Mouse (Mus musculus): ENCODE data around the gene Trabd. TPM values are rescaled to one million over a fixed set of nuclear protein-coding genes. Genes with fewer than 3 reads are reported as not detected.

Trabd gene
- 48.7 and 53.6 TPM in 2 replicates for polyA plus RNA-seq (2015; fragmentation: Nextera tagmentation; extraction: Ambion mirVana)

DNA sequence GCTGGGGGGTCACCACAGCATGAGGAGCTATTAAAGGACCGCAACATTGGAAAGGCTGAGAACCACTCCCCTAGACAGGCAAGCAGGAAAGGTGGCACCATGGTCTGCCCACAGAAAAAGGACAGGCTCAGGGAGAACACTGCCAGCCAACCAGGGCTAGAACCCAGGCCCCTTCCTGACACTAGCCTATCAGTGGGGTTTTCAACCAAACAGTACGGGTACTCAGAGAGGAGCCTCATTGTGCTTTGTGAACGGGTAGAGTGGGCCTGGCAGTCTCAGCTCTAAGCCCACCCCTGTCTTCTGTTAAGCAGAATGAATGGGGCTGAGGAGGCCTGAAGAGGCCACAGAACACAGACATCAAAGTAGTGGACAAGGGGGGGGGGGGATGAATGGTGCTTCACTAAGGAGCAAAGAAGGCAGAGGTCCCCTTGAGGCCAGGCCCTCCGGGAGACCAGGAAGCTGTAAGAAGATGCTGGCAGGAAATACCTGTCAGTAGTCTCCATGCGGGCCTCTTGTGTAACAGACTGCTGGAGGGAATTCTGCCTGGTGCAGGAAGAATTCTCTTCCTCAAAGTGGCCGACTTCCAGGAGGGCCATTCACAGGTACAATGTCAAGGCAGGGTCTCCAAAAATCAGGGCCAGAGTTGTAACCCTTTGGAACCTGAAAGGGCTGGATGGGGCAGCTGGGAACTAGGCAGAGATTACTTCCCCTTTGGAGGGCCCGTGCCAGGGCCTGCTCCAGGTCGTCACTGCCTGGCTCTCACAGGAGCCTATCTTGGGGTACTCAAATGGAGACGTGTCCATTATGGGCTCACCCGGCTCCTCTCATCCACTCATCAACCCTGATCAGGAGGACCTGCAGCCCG lies at the start of gene Trabd:
Gene Trabd, plus strand, starts transcription at position 512 of the 865 bp plus-strand sequence.
- peak within 1 kb of the TSS; percentile 77 for H3K4me2 ChIP-seq
- 0 out of 2 replicates have a peak, but pooled peaks cover 2% of the 10 kb centered on the region for H3K36me3 ChIP-seq
- H3K27me3 ChIP-seq = peaks cover under 1% of the 10 kb centered on the region; the same call in 1 of the 2 replicates
- peak within 1 kb of the TSS; percentile 89 for H3K9ac ChIP-seq
- 16% methylated on average over 11 of the region's 11 CpGs for WGBS
- peak within 1 kb of the TSS; percentile 82 for H3K27ac ChIP-seq
- peak within 1 kb of the TSS; percentile 86 for H3K4me3 ChIP-seq
- no peak for ATAC-seq (ENCODE audit: borderline replicate concordance, extremely low read depth, low FRiP score, low TSS enrichment)
- H3K9me3 ChIP-seq = no peaks in the 10 kb centered on the region
- peaks cover 39% of the 10 kb centered on the region for H3K4me1 ChIP-seq

- Histone ChIP-seq H3K9ac (no peak overlapping the region), H3K4me3 (no peak overlapping the region), H3K36me3 (no peaks in the 10 kb centered on the region), H3K4me2 (no peak overlapping the region), H3K27ac (no peak overlapping the region), H3K9me3 (peaks cover 3% of the 10 kb centered on the region; the same call in 1 of the 2 replicates), H3K4me1 (no peaks in the 10 kb centered on the region), H3K27me3 (no peaks in the 10 kb centered on the region)
- ATAC-seq (ENCODE audit: borderline replicate concordance, extremely low read depth, low FRiP score, low TSS enrichment) = no peak
- 73% methylated on average over 5 of the region's 5 CpGs for WGBS
These were observed 30.5 kb upstream of the Trabd start for GRCm38 (mm10) chr15:89044381-89044780.

DNA sequence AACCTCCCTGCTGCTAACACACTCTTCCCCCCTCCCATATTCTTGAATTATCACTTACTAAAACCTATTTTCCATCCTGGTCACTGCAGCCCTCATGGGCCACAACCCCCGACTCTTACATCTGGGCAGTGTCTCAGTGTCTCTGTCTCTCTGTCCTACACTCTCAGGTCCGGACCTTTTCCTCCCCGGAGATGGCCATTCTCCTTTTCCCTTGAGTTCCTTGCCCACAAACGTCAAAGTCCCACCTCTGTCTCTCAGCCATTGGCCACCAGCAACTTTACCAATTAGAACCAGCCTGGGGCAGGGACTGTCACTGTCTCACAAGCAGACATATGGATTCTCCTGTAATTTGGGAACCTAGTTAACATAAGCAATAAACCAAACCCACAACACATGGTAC lies 28.6 kb upstream of the Trabd start:
- Histone ChIP-seq H3K4me1 (no peaks in the 10 kb centered on the region), H3K27me3 (no peaks in the 10 kb centered on the region), H3K4me3 (no peak overlapping the region), H3K4me2 (no peak overlapping the region), H3K36me3 (no peaks in the 10 kb centered on the region), H3K9ac (no peak overlapping the region), H3K9me3 (peaks cover 3% of the 10 kb centered on the region; the same call in 1 of the 2 replicates), H3K27ac (no peak overlapping the region)
- 70% methylated on average over 4 of the region's 4 CpGs for WGBS
- no peak for ATAC-seq (ENCODE audit: borderline replicate concordance, extremely low read depth, low FRiP score, low TSS enrichment)

DNA sequence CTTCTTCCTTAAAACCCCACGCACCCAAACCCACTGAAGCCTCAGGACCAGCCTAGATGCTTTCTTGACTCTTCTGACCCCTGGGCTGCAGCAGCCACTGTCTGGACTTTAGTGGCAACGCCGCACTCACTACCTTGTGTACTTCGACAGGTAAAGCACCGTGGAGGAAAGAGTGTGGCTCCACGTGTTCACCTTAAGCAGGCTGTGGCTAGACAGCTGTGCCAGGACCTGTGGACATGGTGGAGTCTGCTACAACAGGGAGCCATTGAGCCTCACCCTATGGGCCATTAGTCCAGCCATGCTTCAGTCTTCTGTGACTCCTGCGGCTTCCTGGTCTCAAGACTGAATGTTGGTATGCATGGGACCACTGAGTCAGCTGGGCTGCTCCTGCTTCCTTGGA lies 20.3 kb upstream of the Trabd start:
- Histone ChIP-seq H3K27ac (no peak overlapping the region), H3K27me3 (peaks cover 24% of the 10 kb centered on the region), H3K36me3 (no peaks in the 10 kb centered on the region), H3K9me3 (no peaks in the 10 kb centered on the region), H3K4me2 (no peak overlapping the region), H3K4me1 (peaks cover 6% of the 10 kb centered on the region; the same call in 1 of the 2 replicates), H3K9ac (no peak overlapping the region), H3K4me3 (no peak overlapping the region)
- ATAC-seq (ENCODE audit: borderline replicate concordance, extremely low read depth, low FRiP score, low TSS enrichment) = no peak
- WGBS = 87% methylated on average over 7 of the region's 7 CpGs

- H3K4me2 ChIP-seq = peak overlapping the region; percentile 99; the same call in 1 of the 2 replicates
- H3K9me3 ChIP-seq = no peaks in the 10 kb centered on the region
- no peak overlapping the region for H3K27ac ChIP-seq
- H3K4me3 ChIP-seq = peak overlapping the region; percentile 55
- no peak overlapping the region for H3K9ac ChIP-seq
- peaks cover 12% of the 10 kb centered on the region for H3K4me1 ChIP-seq
- no peaks in the 10 kb centered on the region for H3K36me3 ChIP-seq
- peaks cover 61% of the 10 kb centered on the region for H3K27me3 ChIP-seq
- WGBS = 26% methylated on average over 6 of the region's 6 CpGs
- no peak; the same call in 1 of the 2 replicates for ATAC-seq (ENCODE audit: borderline replicate concordance, extremely low read depth, low FRiP score, low TSS enrichment)
These were observed 16.2 kb upstream of the Trabd start for GRCm38 (mm10) chr15:89058736-89059135.

- WGBS = under 1% methylated on average over 46 of the region's 57 CpGs
- H3K27me3 ChIP-seq = peaks cover 63% of the 10 kb centered on the region
- ATAC-seq (ENCODE audit: borderline replicate concordance, extremely low read depth, low FRiP score, low TSS enrichment) = no peak; the same call in 1 of the 2 replicates
These were observed 15.6 kb upstream of the Trabd start, which contains the start of gene Panx2 for GRCm38 (mm10) chr15:89059161-89059931. TSS of gene Panx2 (plus strand) at chr15:89059734.

GRCm38 (mm10) chr15:89060032-89060681 lies 14.8 kb upstream of the Trabd start:
- Histone ChIP-seq H3K4me2 (peak overlapping the region; percentile 99), H3K9me3 (no peaks in the 10 kb centered on the region), H3K4me1 (peaks cover 12% of the 10 kb centered on the region), H3K27ac (no peak overlapping the region), H3K4me3 (peak overlapping the region; percentile 55), H3K9ac (peak overlapping the region; percentile 40), H3K27me3 (peaks cover 63% of the 10 kb centered on the region), H3K36me3 (no peaks in the 10 kb centered on the region)
- ATAC-seq (ENCODE audit: borderline replicate concordance, extremely low read depth, low FRiP score, low TSS enrichment) = no peak
- 3% methylated on average over 35 of the region's 48 CpGs for WGBS

More at GRCm38 (mm10) chr15:89059161-89059931, 15.6 kb upstream of the Trabd start, which contains the start of gene Panx2:
- H3K9me3 ChIP-seq = no peaks in the 10 kb centered on the region
- no peak within 1 kb of the TSS for H3K27ac ChIP-seq
- H3K4me2 ChIP-seq = peak within 1 kb of the TSS; percentile 99
- peak within 1 kb of the TSS; percentile 40 for H3K9ac ChIP-seq
- peak within 1 kb of the TSS; percentile 55 for H3K4me3 ChIP-seq
- no peaks in the 10 kb centered on the region for H3K36me3 ChIP-seq
- peaks cover 12% of the 10 kb centered on the region for H3K4me1 ChIP-seq

- Histone ChIP-seq H3K4me1 (peaks cover 12% of the 10 kb centered on the region), H3K27me3 (peaks cover 69% of the 10 kb centered on the region), H3K9me3 (no peaks in the 10 kb centered on the region), H3K4me2 (no peak overlapping the region), H3K36me3 (no peaks in the 10 kb centered on the region), H3K9ac (no peak overlapping the region), H3K27ac (no peak overlapping the region), H3K4me3 (no peak overlapping the region)
- WGBS = 85% methylated on average over 12 of the region's 12 CpGs
- no peak for ATAC-seq (ENCODE audit: borderline replicate concordance, extremely low read depth, low FRiP score, low TSS enrichment)
These were observed 14.0 kb upstream of the Trabd start for GRCm38 (mm10) chr15:89060811-89061460.

GRCm38 (mm10) chr15:89061761-89062517 lies 13.0 kb upstream of the Trabd start:
- 86% methylated on average over 6 of the region's 6 CpGs for WGBS
- no peak overlapping the region for H3K27ac ChIP-seq
- no peaks in the 10 kb centered on the region for H3K36me3 ChIP-seq
- H3K4me1 ChIP-seq = peaks cover 12% of the 10 kb centered on the region
- peaks cover 79% of the 10 kb centered on the region for H3K27me3 ChIP-seq
- no peak for ATAC-seq (ENCODE audit: borderline replicate concordance, extremely low read depth, low FRiP score, low TSS enrichment)
- H3K4me2 ChIP-seq = no peak overlapping the region
- H3K4me3 ChIP-seq = no peak overlapping the region
- no peaks in the 10 kb centered on the region for H3K9me3 ChIP-seq
- no peak overlapping the region for H3K9ac ChIP-seq

- no peak for ATAC-seq (ENCODE audit: borderline replicate concordance, extremely low read depth, low FRiP score, low TSS enrichment)
- peaks cover 16% of the 10 kb centered on the region for H3K4me1 ChIP-seq
- H3K27me3 ChIP-seq = peaks cover 82% of the 10 kb centered on the region
- H3K4me2 ChIP-seq = no peak overlapping the region
- H3K9ac ChIP-seq = no peak overlapping the region
- H3K27ac ChIP-seq = no peak overlapping the region
- H3K9me3 ChIP-seq = no peaks in the 10 kb centered on the region
- H3K36me3 ChIP-seq = no peaks in the 10 kb centered on the region
- no peak overlapping the region for H3K4me3 ChIP-seq
- WGBS = 80% methylated on average over 5 of the region's 5 CpGs
These were observed 12.4 kb upstream of the Trabd start for GRCm38 (mm10) chr15:89062518-89062910.
